Mouse (Mus musculus): ENCODE data around the gene Wscd2.

DNA sequence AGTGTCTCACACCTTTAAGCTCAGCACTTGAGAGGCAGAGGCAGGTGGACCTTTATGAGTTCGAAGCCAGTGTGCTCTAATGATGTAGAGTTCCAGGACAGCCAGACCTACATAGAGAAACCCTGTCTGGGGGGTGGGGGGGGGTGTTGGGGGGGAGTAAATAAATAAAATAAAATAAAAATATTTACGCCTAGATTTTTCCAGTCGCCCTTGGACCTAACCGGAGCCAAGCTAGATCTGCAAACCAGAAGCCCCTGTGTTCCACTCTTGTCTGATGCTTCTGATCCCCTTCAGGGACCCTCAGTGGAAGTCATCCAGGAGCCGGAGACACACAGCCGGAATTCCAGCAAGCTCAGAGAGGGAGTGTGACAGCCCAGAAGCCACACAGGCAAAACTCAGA lies at the start of gene Wscd2:
- no peak for TF ChIP-seq CHD1 (IDR thresholded peaks at IDR 0.05; ENCODE audit: low read depth, low read length)
- no peak for TF ChIP-seq SMC3 (IDR thresholded peaks at IDR 0.05; ENCODE audit: low read depth, low read length)
- no peak for TF ChIP-seq CTCF (conservative IDR thresholded peaks at IDR 0.05 in 1 of 2, IDR thresholded peaks at IDR 0.05 in 1 of 2; ENCODE audit: low read depth in 2 of 2, low read length in 2 of 2)

All from CH12.LX (cell line).